Mouse (Mus musculus): ENCODE data around the gene Rbm38. TPM values are rescaled to one million over a fixed set of nuclear protein-coding genes. Genes with fewer than 3 reads are reported as not detected.

The Rbm38 gene
- polyA plus RNA-seq, 1 experiment, result 31.3 TPM

- no peaks in the 10 kb centered on the region for H3K79me3 ChIP-seq (ENCODE audit: low read depth)
- H3K79me2 ChIP-seq (ENCODE audit: control insufficient read depth, insufficient read depth), result no peaks in the 10 kb centered on the region
- H3K4me3 ChIP-seq (ENCODE audit: insufficient read depth, poor library complexity, severe bottlenecking), result no peak overlapping the region
- H3ac ChIP-seq (ENCODE audit: control insufficient read depth, insufficient read length, low read depth), result no peak overlapping the region
- TF ChIP-seq MYOD1 (IDR thresholded peaks at IDR 0.05; ENCODE audit: control insufficient read depth, insufficient read length, low read depth) (no peak), FOSL1 (IDR thresholded peaks at IDR 0.05; ENCODE audit: insufficient read depth, low read length, poor library complexity, severe bottlenecking) (no peak), MAX (IDR thresholded peaks at IDR 0.05) (no peak), CTCF (IDR thresholded peaks at IDR 0.05; ENCODE audit: control insufficient read depth, insufficient read depth, insufficient read length) (no peak), MYOG (IDR thresholded peaks at IDR 0.05; ENCODE audit: control insufficient read depth, extremely low read depth, insufficient read length) (no peak), CEBPB (IDR thresholded peaks at IDR 0.05; ENCODE audit: low read depth) (no peak), USF1 (IDR thresholded peaks at IDR 0.05; ENCODE audit: low read depth) (no peak)
- H3K36me3 ChIP-seq (ENCODE audit: control insufficient read depth, insufficient read depth), result no peaks in the 10 kb centered on the region
- no peaks in the 10 kb centered on the region for H3K27me3 ChIP-seq (ENCODE audit: control insufficient read depth, insufficient read depth, insufficient read length)
Measured at GRCm38 (mm10) chr2:173037827-173038607, 17.7 kb downstream of the Rbm38 start.

DNA sequence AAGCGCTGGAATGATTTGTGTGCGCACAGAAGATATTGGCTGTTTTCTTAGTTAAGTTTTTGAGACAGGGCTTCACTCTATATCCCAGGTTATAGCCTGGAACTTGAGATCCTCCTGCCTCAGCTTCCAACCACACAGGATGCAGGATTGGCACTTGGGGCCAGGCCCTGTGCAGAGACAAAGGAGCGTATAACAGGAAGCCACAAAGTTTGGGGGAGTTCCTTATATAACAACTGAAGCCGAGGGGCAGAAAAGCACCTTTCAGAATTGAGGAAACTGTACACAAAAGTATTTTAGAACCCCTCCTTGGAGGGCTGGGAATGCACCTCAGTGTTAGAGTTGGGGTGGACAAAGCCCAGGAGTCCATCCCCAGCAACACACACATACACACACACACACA, 18.7 kb downstream of the Rbm38 start:
- no peaks in the 10 kb centered on the region for H3K36me3 ChIP-seq (ENCODE audit: control insufficient read depth, insufficient read depth)
- no peaks in the 10 kb centered on the region for H3K79me3 ChIP-seq (ENCODE audit: low read depth)
- no peak overlapping the region for H3K4me3 ChIP-seq (ENCODE audit: insufficient read depth, poor library complexity, severe bottlenecking)
- no peak overlapping the region for H3ac ChIP-seq (ENCODE audit: control insufficient read depth, insufficient read length, low read depth)
- TF ChIP-seq CTCF (IDR thresholded peaks at IDR 0.05; ENCODE audit: control insufficient read depth, insufficient read depth, insufficient read length) (no peak), MYOG (IDR thresholded peaks at IDR 0.05; ENCODE audit: control insufficient read depth, extremely low read depth, insufficient read length) (no peak), MYOD1 (IDR thresholded peaks at IDR 0.05; ENCODE audit: control insufficient read depth, insufficient read length, low read depth) (no peak), FOSL1 (IDR thresholded peaks at IDR 0.05; ENCODE audit: insufficient read depth, low read length, poor library complexity, severe bottlenecking) (no peak), CEBPB (IDR thresholded peaks at IDR 0.05; ENCODE audit: low read depth) (no peak), USF1 (IDR thresholded peaks at IDR 0.05; ENCODE audit: low read depth) (no peak), MAX (IDR thresholded peaks at IDR 0.05) (no peak)
- H3K79me2 ChIP-seq (ENCODE audit: control insufficient read depth, insufficient read depth), result no peaks in the 10 kb centered on the region
- no peaks in the 10 kb centered on the region for H3K27me3 ChIP-seq (ENCODE audit: control insufficient read depth, insufficient read depth, insufficient read length)

DNA sequence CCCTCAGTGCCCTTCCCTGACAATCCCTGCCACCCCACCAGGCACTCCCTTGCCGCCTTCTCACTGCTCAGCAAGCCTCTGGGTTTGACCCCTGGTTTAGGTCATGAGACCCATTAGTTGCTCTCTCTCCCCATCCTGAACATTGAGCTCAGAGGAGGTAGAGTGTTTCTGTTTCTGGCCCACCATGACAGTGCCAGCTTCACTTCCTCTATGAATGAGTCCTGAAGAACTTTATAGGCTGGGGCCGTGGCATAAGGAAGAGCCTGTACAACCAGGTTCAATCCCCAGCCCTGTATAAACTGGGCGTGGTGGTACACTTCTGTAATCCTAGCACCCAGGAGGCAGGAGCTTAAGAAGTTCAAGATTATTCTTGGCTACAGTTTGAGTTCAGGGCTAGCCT, 20.5 kb downstream of the Rbm38 start:
- Histone ChIP-seq H3K79me2 (ENCODE audit: control insufficient read depth, insufficient read depth) (no peaks in the 10 kb centered on the region), H3K27me3 (ENCODE audit: control insufficient read depth, insufficient read depth, insufficient read length) (no peaks in the 10 kb centered on the region), H3ac (ENCODE audit: control insufficient read depth, insufficient read length, low read depth) (no peak overlapping the region), H3K4me3 (ENCODE audit: insufficient read depth, poor library complexity, severe bottlenecking) (no peak overlapping the region), H3K36me3 (ENCODE audit: control insufficient read depth, insufficient read depth) (no peaks in the 10 kb centered on the region), H3K79me3 (ENCODE audit: low read depth) (no peaks in the 10 kb centered on the region)
- TF ChIP-seq MAX (IDR thresholded peaks at IDR 0.05) (no peak), MYOG (IDR thresholded peaks at IDR 0.05; ENCODE audit: control insufficient read depth, extremely low read depth, insufficient read length) (no peak), CTCF (IDR thresholded peaks at IDR 0.05; ENCODE audit: control insufficient read depth, insufficient read depth, insufficient read length) (no peak), USF1 (IDR thresholded peaks at IDR 0.05; ENCODE audit: low read depth) (no peak), CEBPB (IDR thresholded peaks at IDR 0.05; ENCODE audit: low read depth) (no peak), MYOD1 (IDR thresholded peaks at IDR 0.05; ENCODE audit: control insufficient read depth, insufficient read length, low read depth) (no peak), FOSL1 (IDR thresholded peaks at IDR 0.05; ENCODE audit: insufficient read depth, low read length, poor library complexity, severe bottlenecking) (no peak)

- no peak for TF ChIP-seq MYOG (IDR thresholded peaks at IDR 0.05; ENCODE audit: control insufficient read depth, extremely low read depth, insufficient read length)
- no peaks in the 10 kb centered on the region for H3K79me2 ChIP-seq (ENCODE audit: control insufficient read depth, insufficient read depth)
Measured at GRCm38 (mm10) chr2:173041242-173041641, 20.9 kb downstream of the Rbm38 start.

DNA sequence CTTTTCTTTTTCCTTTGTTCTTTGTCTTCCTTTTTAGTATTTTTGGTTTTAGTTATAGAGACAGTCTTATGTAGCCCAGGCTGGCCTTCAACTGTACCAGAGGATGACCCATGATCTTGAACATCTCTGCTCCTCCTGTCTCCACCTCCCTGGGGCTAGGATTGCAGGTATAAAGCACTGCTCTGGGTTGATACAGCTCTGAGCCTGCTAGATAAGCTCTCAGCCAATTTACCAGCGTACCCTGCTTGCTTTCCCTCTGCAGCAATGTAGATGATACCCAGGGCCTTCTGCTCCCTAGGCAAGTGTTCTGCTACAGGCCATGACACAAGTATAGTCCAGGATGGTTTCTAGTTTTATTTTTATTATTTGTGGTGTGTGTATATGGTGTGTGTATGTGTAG, 21.6 kb downstream of the Rbm38 start:
- H3K4me3 ChIP-seq (ENCODE audit: insufficient read depth, poor library complexity, severe bottlenecking), result no peak overlapping the region
- H3K79me2 ChIP-seq (ENCODE audit: control insufficient read depth, insufficient read depth), result no peaks in the 10 kb centered on the region
- no peak overlapping the region for H3ac ChIP-seq (ENCODE audit: control insufficient read depth, insufficient read length, low read depth)
- H3K27me3 ChIP-seq (ENCODE audit: control insufficient read depth, insufficient read depth, insufficient read length), result no peaks in the 10 kb centered on the region
- no peaks in the 10 kb centered on the region for H3K36me3 ChIP-seq (ENCODE audit: control insufficient read depth, insufficient read depth)
- H3K79me3 ChIP-seq (ENCODE audit: low read depth), result no peaks in the 10 kb centered on the region
- TF ChIP-seq MYOG (IDR thresholded peaks at IDR 0.05; ENCODE audit: control insufficient read depth, extremely low read depth, insufficient read length), result no peak
- TF ChIP-seq CEBPB (IDR thresholded peaks at IDR 0.05; ENCODE audit: low read depth), result no peak
- TF ChIP-seq FOSL1 (IDR thresholded peaks at IDR 0.05; ENCODE audit: insufficient read depth, low read length, poor library complexity, severe bottlenecking), result no peak
- TF ChIP-seq CTCF (IDR thresholded peaks at IDR 0.05; ENCODE audit: control insufficient read depth, insufficient read depth, insufficient read length), result no peak
- TF ChIP-seq MAX (IDR thresholded peaks at IDR 0.05), result no peak
- TF ChIP-seq USF1 (IDR thresholded peaks at IDR 0.05; ENCODE audit: low read depth), result no peak
- no peak for TF ChIP-seq MYOD1 (IDR thresholded peaks at IDR 0.05; ENCODE audit: control insufficient read depth, insufficient read length, low read depth)

More at GRCm38 (mm10) chr2:173041242-173041641, 20.9 kb downstream of the Rbm38 start:
- no peak overlapping the region for H3ac ChIP-seq (ENCODE audit: control insufficient read depth, insufficient read length, low read depth)
- H3K27me3 ChIP-seq (ENCODE audit: control insufficient read depth, insufficient read depth, insufficient read length), result no peaks in the 10 kb centered on the region
- H3K79me3 ChIP-seq (ENCODE audit: low read depth), result no peaks in the 10 kb centered on the region
- H3K4me3 ChIP-seq (ENCODE audit: insufficient read depth, poor library complexity, severe bottlenecking), result no peak overlapping the region
- no peaks in the 10 kb centered on the region for H3K36me3 ChIP-seq (ENCODE audit: control insufficient read depth, insufficient read depth)

Data from C2C12 (cell line).